Mouse (Mus musculus) CD4-positive helper T cell, adult 2 months (primary cell): Measurements from ENCODE around the gene Tmem178b.

Experiments used
- DNase-seq: peaks from one replicate; pipeline ENCODE4 v3.0.0-alpha.2; 2012; ENCODE audit warnings: low read depth, missing footprints, low spot score

Gene Tmem178b

DNA sequence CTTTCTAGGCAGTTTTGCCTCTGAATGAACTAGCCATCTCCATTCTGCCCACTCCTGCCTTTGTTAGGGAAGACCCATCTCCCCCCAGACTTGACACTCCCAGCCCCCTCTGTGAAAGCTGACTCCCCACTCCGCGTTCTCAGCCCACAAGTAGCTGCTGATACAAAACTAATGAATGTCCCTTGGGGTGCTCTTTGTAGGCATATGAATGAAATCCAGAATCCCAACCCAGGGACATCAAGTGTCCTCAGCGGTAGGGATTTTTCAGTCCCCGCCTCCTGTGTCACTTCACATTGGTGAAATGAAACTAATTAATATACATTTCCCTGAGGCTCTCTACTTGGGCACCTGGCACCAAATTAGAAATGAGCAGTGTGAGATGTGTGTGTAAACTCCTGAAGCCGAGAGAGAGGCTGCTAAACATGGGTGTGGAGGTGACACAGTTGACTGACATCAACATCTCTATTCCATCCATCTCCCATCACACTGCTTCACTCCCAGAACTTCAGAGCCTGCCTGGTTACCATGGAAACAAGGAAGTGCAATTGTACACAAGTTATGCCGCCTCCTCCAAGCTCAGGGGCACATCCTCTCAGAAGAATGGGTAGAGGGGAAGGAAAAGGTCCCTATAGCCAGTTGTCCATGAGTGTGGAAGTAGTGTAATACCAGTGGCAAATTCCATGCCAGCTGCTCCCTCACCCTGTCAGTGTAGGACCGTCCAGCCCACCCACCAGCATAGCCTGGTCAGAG lies 142.8 kb downstream of the Tmem178b start:
- no peak for DNase-seq

GRCm38 (mm10) chr6:40019396-40019795 lies 146.3 kb downstream of the Tmem178b start:
- DNase-seq: no peak

- DNase-seq: no peak
Measured at GRCm38 (mm10) chr6:40023592-40024335, 150.7 kb downstream of the Tmem178b start.

GRCm38 (mm10) chr6:40024336-40024934 lies 151.4 kb downstream of the Tmem178b start:
- DNase-seq: no peak

- no peak for DNase-seq
Measured at GRCm38 (mm10) chr6:40032901-40033300, 159.8 kb downstream of the Tmem178b start.

DNA sequence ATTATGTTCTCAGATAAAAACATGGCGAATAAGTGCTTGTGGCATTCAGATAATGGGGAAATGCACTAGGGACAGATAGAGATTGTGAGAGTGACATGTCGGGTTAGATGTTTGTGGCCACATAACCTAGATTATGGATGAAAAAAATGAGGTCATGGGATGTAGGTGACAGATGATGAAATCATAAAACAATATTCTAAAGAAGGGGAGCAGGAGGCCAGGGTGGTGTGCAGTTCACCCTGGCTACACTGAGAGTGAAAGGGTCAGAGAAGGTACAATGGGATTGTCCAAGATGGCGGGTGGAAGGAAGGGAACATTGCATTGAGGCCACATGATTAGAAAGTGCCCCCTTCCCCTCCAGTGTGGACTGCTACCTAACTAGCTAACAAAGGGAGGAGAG lies 160.9 kb downstream of the Tmem178b start:
- no peak for DNase-seq

GRCm38 (mm10) chr6:40048969-40049908 lies 176.2 kb downstream of the Tmem178b start:
- DNase-seq: no peak

DNA sequence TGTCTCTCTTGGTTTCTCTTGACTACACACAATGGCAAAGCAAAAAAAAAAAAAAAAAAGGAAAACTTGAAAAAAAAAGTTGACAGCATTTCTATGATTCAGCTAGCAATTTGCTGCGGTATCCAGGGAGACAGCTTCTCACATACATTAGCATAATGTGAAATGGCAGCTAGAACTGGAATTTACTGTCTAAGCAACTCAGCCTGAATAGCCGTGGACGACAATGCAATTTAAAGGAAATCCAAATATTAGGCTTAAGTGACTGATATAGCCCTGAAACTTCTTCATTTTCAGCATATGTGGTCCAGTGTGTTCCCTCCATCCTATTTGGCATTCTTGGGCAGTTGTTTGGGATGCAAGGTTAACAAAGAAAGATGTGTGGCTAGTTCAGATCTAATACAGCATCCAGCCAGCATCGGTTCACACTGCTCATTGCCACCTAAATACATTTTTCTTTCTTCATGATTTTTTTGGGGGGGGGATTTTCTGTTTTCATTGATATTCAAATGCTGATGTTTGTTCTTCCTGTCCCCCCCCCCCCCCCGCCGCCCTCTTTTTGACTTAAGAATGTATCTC lies 176.9 kb downstream of the Tmem178b start:
- no peak for DNase-seq

- no peak for DNase-seq
Measured at GRCm38 (mm10) chr6:40051698-40052097, 178.6 kb downstream of the Tmem178b start.

GRCm38 (mm10) chr6:40052593-40052992 lies 179.5 kb downstream of the Tmem178b start:
- no peak for DNase-seq

DNA sequence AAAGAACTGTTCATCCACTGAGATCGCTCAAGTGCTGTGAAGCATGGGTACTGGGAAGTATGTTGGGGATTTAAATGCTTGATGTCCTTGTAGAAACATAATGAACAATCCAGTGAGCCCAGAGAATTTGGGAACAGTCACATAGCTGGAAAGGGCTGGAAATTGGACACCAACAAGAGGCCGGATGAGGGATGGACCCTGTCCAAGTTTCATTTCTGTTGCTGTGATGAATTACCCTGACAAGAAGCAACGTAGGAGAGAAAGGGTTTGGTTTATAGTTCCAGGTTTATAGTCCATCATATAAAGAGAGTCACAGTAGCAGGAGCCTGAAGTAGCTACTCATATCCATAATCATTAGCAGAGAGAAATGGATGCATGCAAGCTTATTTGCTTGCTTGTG lies 186.4 kb downstream of the Tmem178b start:
- no peak for DNase-seq

GRCm38 (mm10) chr6:40061327-40062189 lies 188.5 kb downstream of the Tmem178b start:
- DNase-seq: no peak

GRCm38 (mm10) chr6:40062190-40062501 lies 189.1 kb downstream of the Tmem178b start:
- DNase-seq: no peak

GRCm38 (mm10) chr6:40063438-40063837 lies 190.4 kb downstream of the Tmem178b start:
- no peak for DNase-seq

- DNase-seq: no peak
Measured at GRCm38 (mm10) chr6:40063899-40064298, 190.8 kb downstream of the Tmem178b start.

- no peak for DNase-seq
Measured at GRCm38 (mm10) chr6:40064342-40064741, 191.3 kb downstream of the Tmem178b start.

- no peak for DNase-seq
Measured at GRCm38 (mm10) chr6:40068467-40068866, 195.4 kb downstream of the Tmem178b start.

- no peak for DNase-seq
Measured at GRCm38 (mm10) chr6:40071007-40071406, 197.9 kb downstream of the Tmem178b start.

- no peak for DNase-seq
Measured at GRCm38 (mm10) chr6:40076089-40076488, 203.0 kb downstream of the Tmem178b start.

GRCm38 (mm10) chr6:40076670-40077313 lies 203.7 kb downstream of the Tmem178b start:
- no peak for DNase-seq
